Mouse (Mus musculus) liver, embryonic 12.5 days (tissue): Measurements from ENCODE around the gene Emilin3. TPM values are rescaled to one million over a fixed set of nuclear protein-coding genes. Genes with fewer than 3 reads are reported as not detected.
"Not testable (repeated sequence)": the region's sequence is repeated elsewhere in the genome, so short reads cannot be mapped to it uniquely, and the experiment has no call there.

Experiments
- ATAC-seq: fragments of 200-750 bp; cut with Nextera tagmentation; 2 replicates; pipeline ENCODE4 v1.8.0; 2017; ENCODE audit warnings: moderate number of reproducible peaks, mild to moderate bottlenecking, moderate library complexity
- H3K27ac ChIP-seq: fragments of 300-500 bp; sonication (generic); 2 replicates; pipeline ENCODE4 v1.5.1; 2016; ENCODE audit warnings: mild to moderate bottlenecking
- H3K27me3 ChIP-seq: fragments of 300-500 bp; sonication (generic); replicated peaks from 2 replicates; pipeline ENCODE4 v1.6.1; 2016; ENCODE audit warnings: mild to moderate bottlenecking, moderate library complexity
- H3K36me3 ChIP-seq: fragments of 300-500 bp; sonication (generic); 2 replicates; pipeline ENCODE4 v1.6.1; 2016; ENCODE audit warnings: mild to moderate bottlenecking, moderate library complexity
- H3K4me1 ChIP-seq: fragments of 300-500 bp; sonication (generic); 2 replicates; pipeline ENCODE4 v1.6.1; 2016
- H3K4me2 ChIP-seq: fragments of 300-500 bp; sonication (generic); 2 replicates; pipeline ENCODE4 v1.6.1; 2016; ENCODE audit warnings: mild to moderate bottlenecking, moderate library complexity
- H3K4me3 ChIP-seq: fragments of 300-500 bp; sonication (generic); 2 replicates; pipeline ENCODE4 v1.5.1; 2016; ENCODE audit warnings: mild to moderate bottlenecking, moderate library complexity
- H3K9ac ChIP-seq: fragments of 300-500 bp; sonication (generic); 2 replicates; pipeline ENCODE4 v1.6.1; 2016; ENCODE audit warnings: mild to moderate bottlenecking, moderate library complexity
- H3K9me3 ChIP-seq: fragments of 300-500 bp; sonication (generic); replicated peaks from 2 replicates; pipeline ENCODE4 v1.6.1; 2016; ENCODE audit warnings: mild to moderate bottlenecking, moderate library complexity
- WGBS: fragments of 180-500 bp; shearing (Covaris S2); methylation state at CpG from one replicate; pipeline ENCODE4 v1.1.7; 2016; ENCODE audit not compliant: insufficient replicate concordance; 5-methylcytosine and 5-hydroxymethylcytosine counted together
- polyA plus RNA-seq: library from polyadenylated mRNA; unstranded; fragments of >200 nt; fragmentation: Nextera tagmentation; extraction: Ambion mirVana; gene quantifications from 2 replicates; pipeline ENCODE4 v1.2.1, GENCODE M21; 2016

Gene Emilin3
- polyA plus RNA-seq = 0.99 and 1.3 TPM in 2 replicates

GRCm38 (mm10) chr2:160912231-160912671, at the start of gene Emilin3:
TSS of gene Emilin3 (minus strand) at chr2:160912328.
- H3K4me2 ChIP-seq = peak within 1 kb of the TSS; percentile 65
- no peaks in the 10 kb centered on the region for H3K9me3 ChIP-seq
- peak within 1 kb of the TSS; percentile 46 for H3K4me3 ChIP-seq
- H3K27me3 ChIP-seq = peaks cover 89% of the 10 kb centered on the region
- H3K36me3 ChIP-seq = no peaks in the 10 kb centered on the region
- no peak for ATAC-seq
- H3K27ac ChIP-seq = no peak within 1 kb of the TSS
- 0 out of 2 replicates have a peak, but pooled peaks cover 6% of the 10 kb centered on the region for H3K4me1 ChIP-seq
- WGBS = under 1% methylated on average over 45 of the region's 46 CpGs
- 0 out of 2 replicates have a peak within 1 kb of the TSS, but pooled peaks have one; percentile 27 for H3K9ac ChIP-seq

- no peaks in the 10 kb centered on the region for H3K9me3 ChIP-seq
- no peaks in the 10 kb centered on the region for H3K4me1 ChIP-seq
- ATAC-seq = no peak
- no peak overlapping the region for H3K4me2 ChIP-seq
- no peak overlapping the region for H3K27ac ChIP-seq
- H3K27me3 ChIP-seq = no peaks in the 10 kb centered on the region
- no peak overlapping the region for H3K4me3 ChIP-seq
- H3K9ac ChIP-seq = no peak overlapping the region
- H3K36me3 ChIP-seq = peaks cover 59% of the 10 kb centered on the region
- 63% methylated on average over 6 of the region's 6 CpGs for WGBS
Measured at GRCm38 (mm10) chr2:160960956-160961646, 49.0 kb upstream of the Emilin3 start.

GRCm38 (mm10) chr2:160959901-160960300, 47.8 kb upstream of the Emilin3 start:
- no peak overlapping the region for H3K9ac ChIP-seq
- H3K9me3 ChIP-seq = no peaks in the 10 kb centered on the region
- WGBS = 82% methylated on average over 5 of the region's 5 CpGs
- no peaks in the 10 kb centered on the region for H3K4me1 ChIP-seq
- peaks cover 57% of the 10 kb centered on the region for H3K36me3 ChIP-seq
- no peaks in the 10 kb centered on the region for H3K27me3 ChIP-seq
- H3K4me3 ChIP-seq = no peak overlapping the region
- H3K4me2 ChIP-seq = no peak overlapping the region
- no peak for ATAC-seq
- H3K27ac ChIP-seq = no peak overlapping the region

- no peak for ATAC-seq
- H3K4me2 ChIP-seq = no peak overlapping the region
- H3K27me3 ChIP-seq = no peaks in the 10 kb centered on the region
- H3K27ac ChIP-seq = no peak overlapping the region
- H3K9ac ChIP-seq = no peak overlapping the region
- WGBS = 81% methylated on average over 5 of the region's 5 CpGs
- H3K9me3 ChIP-seq = no peaks in the 10 kb centered on the region
- peaks cover 65% of the 10 kb centered on the region for H3K36me3 ChIP-seq
- H3K4me1 ChIP-seq = no peaks in the 10 kb centered on the region
- no peak overlapping the region for H3K4me3 ChIP-seq
Measured at GRCm38 (mm10) chr2:160958737-160959136, 46.6 kb upstream of the Emilin3 start.

- not testable (repeated sequence) for H3K4me2 ChIP-seq, ATAC-seq
Measured at GRCm38 (mm10) chr2:160957801-160958200, 45.7 kb upstream of the Emilin3 start.

GRCm38 (mm10) chr2:160957307-160957706, 45.2 kb upstream of the Emilin3 start:
- not testable (repeated sequence) for H3K27ac ChIP-seq, H3K9me3 ChIP-seq, H3K4me3 ChIP-seq, ATAC-seq, H3K9ac ChIP-seq, H3K4me2 ChIP-seq, H3K4me1 ChIP-seq, H3K27me3 ChIP-seq
- peaks cover 66% of the 10 kb centered on the region for H3K36me3 ChIP-seq

More at GRCm38 (mm10) chr2:160957801-160958200, 45.7 kb upstream of the Emilin3 start:
- H3K4me3 ChIP-seq, H3K4me1 ChIP-seq, H3K9ac ChIP-seq, H3K27ac ChIP-seq, H3K9me3 ChIP-seq, H3K27me3 ChIP-seq: not testable (repeated sequence)
- peaks cover 68% of the 10 kb centered on the region for H3K36me3 ChIP-seq

GRCm38 (mm10) chr2:160955331-160955730, 43.2 kb upstream of the Emilin3 start:
- WGBS = 70% methylated on average over 7 of the region's 7 CpGs
- H3K27me3 ChIP-seq = no peaks in the 10 kb centered on the region
- no peak for ATAC-seq
- no peaks in the 10 kb centered on the region for H3K4me1 ChIP-seq
- no peak overlapping the region for H3K4me2 ChIP-seq
- H3K9ac ChIP-seq = no peak overlapping the region
- H3K9me3 ChIP-seq = no peaks in the 10 kb centered on the region
- no peak overlapping the region for H3K27ac ChIP-seq
- H3K36me3 ChIP-seq = peaks cover 68% of the 10 kb centered on the region
- H3K4me3 ChIP-seq = no peak overlapping the region

- Histone ChIP-seq H3K4me3 (no peak overlapping the region), H3K9ac (no peak overlapping the region), H3K27me3 (no peaks in the 10 kb centered on the region), H3K36me3 (peaks cover 69% of the 10 kb centered on the region), H3K27ac (no peak overlapping the region), H3K4me2 (no peak overlapping the region), H3K4me1 (no peaks in the 10 kb centered on the region), H3K9me3 (no peaks in the 10 kb centered on the region)
- no peak for ATAC-seq
- WGBS = 84% methylated on average over 3 of the region's 3 CpGs
Measured at GRCm38 (mm10) chr2:160954541-160954940, 42.4 kb upstream of the Emilin3 start.

- WGBS = 71% methylated on average over 7 of the region's 7 CpGs
- Histone ChIP-seq H3K36me3 (peaks cover 76% of the 10 kb centered on the region), H3K9me3 (no peaks in the 10 kb centered on the region)
Measured at GRCm38 (mm10) chr2:160953131-160953873, 41.2 kb upstream of the Emilin3 start.

GRCm38 (mm10) chr2:160951595-160951994, 39.5 kb upstream of the Emilin3 start:
- no peak for ATAC-seq
- WGBS = 70% methylated on average over 4 of the region's 4 CpGs

More at GRCm38 (mm10) chr2:160953131-160953873, 41.2 kb upstream of the Emilin3 start:
- Histone ChIP-seq H3K4me1 (no peaks in the 10 kb centered on the region), H3K27ac (no peak overlapping the region), H3K4me2 (no peak overlapping the region), H3K27me3 (no peaks in the 10 kb centered on the region), H3K4me3 (no peak overlapping the region), H3K9ac (no peak overlapping the region)
- ATAC-seq = no peak; the same call in 1 of the 2 replicates

GRCm38 (mm10) chr2:160942443-160942842, 30.3 kb upstream of the Emilin3 start:
- WGBS = 57% methylated on average over 3 of the region's 3 CpGs
- Histone ChIP-seq H3K4me3 (no peak overlapping the region), H3K27ac (no peak overlapping the region), H3K9ac (no peak overlapping the region), H3K36me3 (no peaks in the 10 kb centered on the region; the same call in none of the 2 replicates), H3K4me1 (no peaks in the 10 kb centered on the region), H3K9me3 (no peaks in the 10 kb centered on the region), H3K27me3 (no peaks in the 10 kb centered on the region), H3K4me2 (no peak overlapping the region)
- ATAC-seq = no peak

More at GRCm38 (mm10) chr2:160951595-160951994, 39.5 kb upstream of the Emilin3 start:
- Histone ChIP-seq H3K9ac (no peak overlapping the region), H3K4me3 (no peak overlapping the region), H3K36me3 (peaks cover 74% of the 10 kb centered on the region), H3K27ac (no peak overlapping the region), H3K27me3 (no peaks in the 10 kb centered on the region), H3K9me3 (no peaks in the 10 kb centered on the region), H3K4me2 (no peak overlapping the region), H3K4me1 (no peaks in the 10 kb centered on the region)
